25 mouse cellular contexts compared by ENCODE assay signal in genomic region chr1:169879060-169879459, GRCm38 (mm10). TPM values are rescaled to one million over a fixed set of nuclear protein-coding genes. Genes with fewer than 3 reads are reported as not detected.
"Had no signal": no experiment of that assay in that cellular context is flagged by ENCODE, and none has a peak within 500 bp of the region (broad histone marks: within the 10 kb centered on the region; RNA-seq: fewer than 3 reads in every experiment).

No protein-coding gene starts in this region.

- H3K4me1 ChIP-seq: liver, embryonic 15.5 days; lung, embryonic 15.5 days; midbrain, embryonic 10.5 days; midbrain, embryonic 12.5 days; neural tube, embryonic 13.5 days had no signal

- H3K36me3 ChIP-seq: liver, embryonic 15.5 days; lung, embryonic 15.5 days; midbrain, embryonic 10.5 days; midbrain, embryonic 12.5 days; neural tube, embryonic 13.5 days; neural tube, embryonic 15.5 days had no signal

- H3K27me3 ChIP-seq: liver, embryonic 15.5 days; lung, embryonic 15.5 days; midbrain, embryonic 12.5 days; neural tube, embryonic 13.5 days; neural tube, embryonic 15.5 days had no signal

- H3K9ac ChIP-seq: liver, embryonic 15.5 days; liver, postnatal 0 days; lung, embryonic 15.5 days; midbrain, embryonic 12.5 days; neural tube, embryonic 13.5 days; neural tube, embryonic 15.5 days had no signal

- DNase-seq: liver, postnatal 0 days; lung, adult 2 months; lung, postnatal 14 days; lung, postnatal 4 days; midbrain, embryonic 14.5 days; retina, postnatal 1 day; right cerebral cortex, postnatal 25 days; right cerebral cortex, postnatal 4 days; spleen, adult 18-20 months; thymus, adult 2 months; thymus, postnatal 25 days; thymus, postnatal 4 days had no signal

- H3K4me2 ChIP-seq: liver, embryonic 15.5 days; lung, embryonic 15.5 days; midbrain, embryonic 12.5 days; neural tube, embryonic 13.5 days; neural tube, embryonic 15.5 days had no signal

- H3K27ac ChIP-seq: liver, embryonic 15.5 days; lung, embryonic 15.5 days; midbrain, embryonic 10.5 days; midbrain, embryonic 12.5 days; neural tube, embryonic 13.5 days; neural tube, embryonic 15.5 days had no signal

- H3K9me3 ChIP-seq: liver, embryonic 15.5 days; lung, embryonic 15.5 days; midbrain, embryonic 10.5 days; midbrain, embryonic 12.5 days; neural tube, embryonic 13.5 days; neural tube, embryonic 15.5 days had no signal

- ATAC-seq: liver, postnatal 0 days; lung, postnatal 0 days; midbrain, embryonic 16.5 days had no signal

- H3K4me3 ChIP-seq: liver, embryonic 15.5 days; lung, embryonic 15.5 days; midbrain, embryonic 10.5 days; midbrain, embryonic 12.5 days; myocyte; neural tube, embryonic 13.5 days; neural tube, embryonic 15.5 days had no signal

RNA-seq across cellular contexts. Expression of gene Ccdc190, which starts 49.4 kb away (rescaled TPM):
- total RNA-seq: megakaryocyte, adult 5-6 weeks; megakaryocyte-erythroid progenitor cell, adult 5-6 weeks had no signal
- polyA plus RNA-seq: liver, embryonic 15.5 days; liver, postnatal 0 days; lung, embryonic 15.5 days; lung, postnatal 0 days; myocyte; small intestine, adult 2 months; stomach, embryonic 14.5 days had no signal
